Mouse (Mus musculus): Measurements from ENCODE around the gene Zfp882. TPM values are rescaled to one million over a fixed set of nuclear protein-coding genes. Genes with fewer than 3 reads are reported as not detected.

Gene Zfp882
- 0.92 and 1.9 TPM in 2 replicates for polyA plus RNA-seq (2012; ENCODE audit: low replicate concordance)

DNA sequence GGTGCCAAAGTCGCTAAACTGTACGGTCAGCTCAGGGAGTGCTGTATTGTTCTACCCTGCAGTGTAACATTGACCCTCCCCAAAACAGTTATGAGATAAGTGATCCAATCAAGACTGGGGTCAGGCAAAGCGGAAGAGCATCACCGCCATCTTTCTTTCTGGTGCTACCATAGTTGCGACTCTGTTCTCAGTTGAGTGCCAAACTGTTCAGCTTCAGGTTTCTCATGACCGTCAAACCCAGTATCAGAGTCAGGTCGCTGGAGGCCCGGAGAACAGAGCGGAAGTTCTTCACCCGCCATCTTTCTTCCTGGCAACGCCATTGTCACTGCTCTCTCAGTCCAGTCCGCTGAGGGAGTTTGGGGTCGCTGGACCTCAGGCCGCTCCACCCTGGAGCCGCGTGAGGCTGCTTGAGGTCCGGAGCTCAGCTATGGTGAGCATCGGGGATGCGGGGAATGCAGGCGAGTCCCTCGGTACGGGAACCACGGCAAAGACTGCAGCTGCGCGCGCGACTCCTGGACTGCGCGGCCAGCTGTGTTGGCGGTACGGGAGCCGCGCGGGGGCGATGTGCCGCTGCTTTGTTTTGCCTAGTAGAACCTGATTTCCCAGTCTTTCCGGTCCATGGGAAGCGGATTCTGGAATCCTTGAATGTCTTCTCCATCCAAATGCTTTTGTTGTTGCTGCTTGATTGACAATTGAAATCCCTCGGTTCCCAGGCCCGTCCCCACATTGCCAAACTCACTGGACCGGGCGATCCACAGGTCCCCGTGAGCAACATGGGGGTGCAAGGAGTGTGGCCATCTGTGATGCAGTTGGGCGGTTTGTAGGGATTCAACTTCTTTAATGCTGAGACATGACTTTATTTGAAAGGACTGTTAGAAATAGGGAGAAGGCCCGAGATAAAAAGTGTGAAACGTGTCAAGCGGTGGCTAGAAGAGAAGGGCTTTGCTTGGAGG is at the start of gene Zfp882, which contains the start of gene Zfp617:
Gene Zfp882 (plus strand): TSS at position 300 of the 953 bp plus-strand sequence.
Gene Zfp617 (plus strand): TSS at position 327 of the 953 bp plus-strand sequence.

GRCm38 (mm10) chr8:71881618-71882274 is 26.7 kb upstream of the Zfp882 start, which contains the start of gene Zfp709:
Gene Zfp709, plus strand, starts transcription at chr8:71882019.

DNA sequence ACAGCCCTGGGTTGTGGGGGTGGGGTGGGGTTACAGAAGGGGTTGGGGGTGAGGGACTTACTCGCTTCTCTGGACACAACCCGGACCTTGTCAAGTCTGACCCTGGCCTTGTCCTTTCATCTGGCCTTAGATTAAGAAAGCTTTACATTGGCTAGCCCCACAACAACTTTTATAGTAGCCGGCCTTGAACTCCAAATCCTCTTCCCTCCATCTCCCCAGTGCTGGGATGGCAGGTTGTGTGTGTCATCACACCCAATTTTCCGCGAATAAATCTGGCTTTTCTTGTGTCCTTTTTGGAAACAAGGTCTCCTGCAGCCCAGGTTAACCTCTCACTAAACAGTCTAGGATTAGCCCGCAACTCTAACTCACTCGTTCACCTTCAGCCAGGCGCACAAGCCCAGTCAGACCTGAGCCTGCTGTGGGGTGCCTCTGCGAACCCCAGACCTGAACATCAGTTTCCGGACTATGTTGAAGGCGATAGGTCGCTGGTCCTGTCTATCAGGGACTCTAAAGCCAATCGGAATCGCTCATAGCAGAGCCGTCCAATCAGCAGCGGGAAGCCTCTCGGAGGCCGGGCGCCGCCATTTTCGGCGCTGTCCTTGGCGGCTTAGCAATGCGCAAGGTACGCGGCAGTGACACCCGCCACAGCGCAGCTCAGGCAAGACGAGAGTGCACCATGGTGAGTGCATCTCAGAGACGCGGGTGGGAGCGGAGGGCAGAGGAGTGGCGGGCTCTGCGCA is 42.2 kb downstream of the Zfp882 start, which contains the start of gene Zfp961:
Gene Zfp961 (plus strand): TSS at position 557 of the 740 bp plus-strand sequence.

Other genes starting within 250 kb of the Zfp882 start
- gene Unc13a, start 236.9 kb upstream of the Zfp882 start, polyA plus RNA-seq (2012; ENCODE audit: low replicate concordance), result 0.42 and 0.58 TPM in 2 replicates
- gene Jak3, start 232.3 kb upstream of the Zfp882 start, polyA plus RNA-seq (2012; ENCODE audit: low replicate concordance), result 114 and 286 TPM in 2 replicates
- gene Insl3, start 219.4 kb upstream of the Zfp882 start, polyA plus RNA-seq (2012; ENCODE audit: low replicate concordance), result 77.9 and 105 TPM in 2 replicates
- 0.63 and 2.8 TPM in 2 replicates for gene B3gnt3, start 206.8 kb upstream of the Zfp882 start, polyA plus RNA-seq (2012; ENCODE audit: low replicate concordance)
- gene Fcho1, start 182.9 kb upstream of the Zfp882 start, polyA plus RNA-seq (2012; ENCODE audit: low replicate concordance), result 265 and 572 TPM in 2 replicates
- gene Zfp709, start 26.6 kb upstream of the Zfp882 start, polyA plus RNA-seq (2012; ENCODE audit: low replicate concordance), result 0.77 and 2.1 TPM in 2 replicates
- 0.99 and 4.0 TPM in 2 replicates for gene Zfp617, start within 50 bp of the Zfp882 start, polyA plus RNA-seq (2012; ENCODE audit: low replicate concordance)
- gene Zfp961, start 42.4 kb downstream of the Zfp882 start, polyA plus RNA-seq (2012; ENCODE audit: low replicate concordance), result 0.74 and 5.6 TPM in 2 replicates
- gene Cyp4f18, start 101.0 kb downstream of the Zfp882 start, polyA plus RNA-seq (2012; ENCODE audit: low replicate concordance), result 92.5 and 349 TPM in 2 replicates
- 0.03 and 0.21 TPM in 2 replicates for gene Olfr372, start 132.6 kb downstream of the Zfp882 start, polyA plus RNA-seq (2012; ENCODE audit: low replicate concordance)
- 0.02 TPM in 1 of 2 replicates, not detected in the other for gene Olfr373, start 174.6 kb downstream of the Zfp882 start, polyA plus RNA-seq (2012; ENCODE audit: low replicate concordance)
- 0.03 TPM in 1 of 2 replicates, not detected in the other for gene Olfr374, start 198.4 kb downstream of the Zfp882 start, polyA plus RNA-seq (2012; ENCODE audit: low replicate concordance)
- gene Tpm4, start 226.4 kb downstream of the Zfp882 start, polyA plus RNA-seq (2012; ENCODE audit: low replicate concordance), result 99.2 and 159 TPM in 2 replicates